Mouse (Mus musculus): ENCODE measurements around the gene Tnfaip3.
A peak's percentile ranks its signal among the peaks of the same experiment; 100 is the strongest.

Gene Tnfaip3

GRCm38 (mm10) chr10:19015257-19015862, at the start of gene Tnfaip3:
Tnfaip3 (minus strand) TSS chr10:19015657.
- peak; percentile 87 for DNase-seq (ENCODE audit: low spot score)

GRCm38 (mm10) chr10:19064651-19065601, 49.5 kb upstream of the Tnfaip3 start:
- DNase-seq (ENCODE audit: low spot score) = no peak

GRCm38 (mm10) chr10:19063670-19064069, 48.2 kb upstream of the Tnfaip3 start:
- DNase-seq (ENCODE audit: low spot score) = no peak

- DNase-seq (ENCODE audit: low spot score) = no peak
These were observed 47.8 kb upstream of the Tnfaip3 start for GRCm38 (mm10) chr10:19063208-19063607.

GRCm38 (mm10) chr10:19062098-19062905, 46.8 kb upstream of the Tnfaip3 start:
- no peak for DNase-seq (ENCODE audit: low spot score)

GRCm38 (mm10) chr10:19061201-19061600, 45.7 kb upstream of the Tnfaip3 start:
- DNase-seq (ENCODE audit: low spot score) = no peak

GRCm38 (mm10) chr10:19053524-19053923, 38.1 kb upstream of the Tnfaip3 start:
- no peak for DNase-seq (ENCODE audit: low spot score)

- DNase-seq (ENCODE audit: low spot score) = no peak
These were observed 30.5 kb upstream of the Tnfaip3 start for GRCm38 (mm10) chr10:19045986-19046385.

GRCm38 (mm10) chr10:19044765-19045516, 29.5 kb upstream of the Tnfaip3 start:
- DNase-seq (ENCODE audit: low spot score) = no peak

GRCm38 (mm10) chr10:19043529-19044262, 28.2 kb upstream of the Tnfaip3 start:
- peak; percentile 29 for DNase-seq (ENCODE audit: low spot score)

- DNase-seq (ENCODE audit: low spot score) = no peak
These were observed 24.7 kb upstream of the Tnfaip3 start for GRCm38 (mm10) chr10:19040147-19040546.

- no peak for DNase-seq (ENCODE audit: low spot score)
These were observed 19.3 kb upstream of the Tnfaip3 start for GRCm38 (mm10) chr10:19034764-19035163.

- no peak for DNase-seq (ENCODE audit: low spot score)
These were observed 18.2 kb upstream of the Tnfaip3 start for GRCm38 (mm10) chr10:19033696-19034095.

GRCm38 (mm10) chr10:19031875-19032274, 16.4 kb upstream of the Tnfaip3 start:
- no peak for DNase-seq (ENCODE audit: low spot score)

GRCm38 (mm10) chr10:19030628-19031027, 15.2 kb upstream of the Tnfaip3 start:
- DNase-seq (ENCODE audit: low spot score) = no peak

- DNase-seq (ENCODE audit: low spot score) = no peak
These were observed 11.3 kb upstream of the Tnfaip3 start for GRCm38 (mm10) chr10:19026710-19027109.

GRCm38 (mm10) chr10:19024353-19024752, 8.9 kb upstream of the Tnfaip3 start:
- no peak for DNase-seq (ENCODE audit: low spot score)

GRCm38 (mm10) chr10:19023622-19024326, 8.3 kb upstream of the Tnfaip3 start:
- no peak for DNase-seq (ENCODE audit: low spot score)

GRCm38 (mm10) chr10:19022272-19022671, 6.8 kb upstream of the Tnfaip3 start:
- no peak for DNase-seq (ENCODE audit: low spot score)

- no peak for DNase-seq (ENCODE audit: low spot score)
These were observed 1.5 kb upstream of the Tnfaip3 start for GRCm38 (mm10) chr10:19016823-19017471.

Data from layer of hippocampus, adult 9-10 months (tissue).